Mouse (Mus musculus): ENCODE measurements around the gene Mastl. TPM values are rescaled to one million over a fixed set of nuclear protein-coding genes. Genes with fewer than 3 reads are reported as not detected.

Gene Mastl
- total and polyA plus RNA-seq, 3 experiments = 8.0 to 8.2 TPM; not detected in 1

GRCm38 (mm10) chr2:23071406-23071805, 84.4 kb downstream of the Mastl start:
- DNase-seq (ENCODE audit: low read depth, low spot score) = no peak
- no peak for TF ChIP-seq CTCF (IDR thresholded peaks at IDR 0.05 in 2 of 3, conservative IDR thresholded peaks at IDR 0.05 in 1 of 3; ENCODE audit: control insufficient read depth in 1 of 3, insufficient read depth in 1 of 3, low read depth in 2 of 3, low read length in 3 of 3, poor library complexity in 1 of 3, severe bottlenecking in 1 of 3)
- no peak for TF ChIP-seq MAZ (IDR thresholded peaks at IDR 0.05; ENCODE audit: low read depth, low read length)
- TF ChIP-seq POLR2AphosphoS2 (IDR thresholded peaks at IDR 0.05; ENCODE audit: low read length) = no peak
- TF ChIP-seq ZMIZ1 (IDR thresholded peaks at IDR 0.05; ENCODE audit: low read depth, low read length) = no peak
- no peak for TF ChIP-seq SMC3 (IDR thresholded peaks at IDR 0.05; ENCODE audit: low read depth, low read length)
- TF ChIP-seq ZC3H11A (IDR thresholded peaks at IDR 0.05; ENCODE audit: low read depth, low read length) = no peak
- no peak for TF ChIP-seq ELF1 (IDR thresholded peaks at IDR 0.05; ENCODE audit: low read depth, low read length)
- no peak for TF ChIP-seq RCOR1 (IDR thresholded peaks at IDR 0.05; ENCODE audit: low read depth, low read length)
- no peak for TF ChIP-seq HCFC1 (IDR thresholded peaks at IDR 0.05; ENCODE audit: low read depth, low read length)
- TF ChIP-seq MXI1 (IDR thresholded peaks at IDR 0.05; ENCODE audit: low read depth, low read length) = no peak
- TF ChIP-seq NELFE (IDR thresholded peaks at IDR 0.05; ENCODE audit: low read depth, low read length) = no peak
- no peak for TF ChIP-seq ZNF384 (IDR thresholded peaks at IDR 0.05; ENCODE audit: low read depth, low read length)
- TF ChIP-seq USF1 (IDR thresholded peaks at IDR 0.05; ENCODE audit: low read depth, low read length) = no peak
- Histone ChIP-seq H3K36me3 (ENCODE audit: control insufficient read depth in 1 of 2, insufficient read depth in 2 of 2, low read length in 2 of 2) (peaks cover 0 to 2% of the 10 kb centered on the region in 2 experiments), H3K79me2 (ENCODE audit: control insufficient read depth, insufficient read depth, low read length, poor library complexity) (no peaks in the 10 kb centered on the region; the same call in none of the 2 replicates), H3K9ac (ENCODE audit: control insufficient read depth, low read depth, low read length, poor library complexity, severe bottlenecking) (no peak overlapping the region), H3K27me3 (ENCODE audit: control insufficient read depth in 1 of 2, insufficient read depth in 2 of 2, low read length in 2 of 2) (no peaks in the 10 kb centered on the region), H3K9me3 (replicated peaks; ENCODE audit: insufficient read depth, low read length) (no peaks in the 10 kb centered on the region), H3K27ac (ENCODE audit: control insufficient read depth, low read depth, low read length) (no peak overlapping the region), H3K4me3 (ENCODE audit: control insufficient read depth in 1 of 2, insufficient read depth in 1 of 2, low read depth in 2 of 2, low read length in 2 of 2) (no peak overlapping the region), H3K4me1 (ENCODE audit: control insufficient read depth in 1 of 2, insufficient read depth in 2 of 2, low read length in 2 of 2) (peaks cover 2 to 4% of the 10 kb centered on the region in 2 experiments; a peak in 1 of 4 replicates)

DNA sequence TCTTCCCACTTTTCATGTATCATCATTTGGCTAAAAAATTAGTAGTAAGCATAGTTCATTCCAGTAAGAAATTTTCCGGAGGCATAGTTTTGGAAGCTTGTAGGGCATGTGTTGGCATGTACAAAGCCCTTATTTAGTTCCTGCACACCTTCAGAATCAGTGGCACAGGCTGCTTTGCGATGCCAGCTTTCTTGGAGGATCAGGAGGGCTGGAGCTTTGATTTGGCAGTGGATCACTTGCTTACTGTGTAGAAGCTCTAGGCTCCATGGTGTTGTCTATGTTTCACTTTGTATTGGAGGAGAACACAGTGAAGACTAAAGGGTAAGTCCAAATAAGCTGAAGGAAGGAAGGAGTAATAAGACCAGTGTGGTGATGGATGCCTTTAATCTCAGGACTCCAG, 85.3 kb downstream of the Mastl start:
- TF ChIP-seq UBTF (IDR thresholded peaks at IDR 0.05; ENCODE audit: borderline replicate concordance, insufficient read depth, low read depth, low read length) (no peak), MAFK (IDR thresholded peaks at IDR 0.05; ENCODE audit: borderline replicate concordance, low read depth, low read length) (no peak), MYB (IDR thresholded peaks at IDR 0.05; ENCODE audit: low read depth, low read length) (no peak), ETS1 (IDR thresholded peaks at IDR 0.05; ENCODE audit: low read depth, low read length) (no peak), POLR2AphosphoS2 (IDR thresholded peaks at IDR 0.05; ENCODE audit: low read length) (no peak), MAZ (IDR thresholded peaks at IDR 0.05; ENCODE audit: low read depth, low read length) (no peak), USF2 (IDR thresholded peaks at IDR 0.05; ENCODE audit: borderline replicate concordance in 1 of 2, insufficient read depth in 1 of 2, low read depth in 1 of 2, low read length in 2 of 2) (no peak), CHD2 (IDR thresholded peaks at IDR 0.05; ENCODE audit: low read length) (no peak), ZNF384 (IDR thresholded peaks at IDR 0.05; ENCODE audit: low read depth, low read length) (no peak), POLR2AphosphoS5 (IDR thresholded peaks at IDR 0.05; ENCODE audit: borderline replicate concordance, low read depth, low read length) (no peak), MXI1 (IDR thresholded peaks at IDR 0.05; ENCODE audit: low read depth, low read length) (no peak), E2F4 (IDR thresholded peaks at IDR 0.05; ENCODE audit: borderline replicate concordance, low read depth, low read length) (no peak), NRF1 (IDR thresholded peaks at IDR 0.05; ENCODE audit: insufficient read depth, low read depth, low read length, poor library complexity, severe bottlenecking) (no peak), CTCF (IDR thresholded peaks at IDR 0.05 in 2 of 3, conservative IDR thresholded peaks at IDR 0.05 in 1 of 3; ENCODE audit: control insufficient read depth in 1 of 3, insufficient read depth in 1 of 3, low read depth in 2 of 3, low read length in 3 of 3, poor library complexity in 1 of 3, severe bottlenecking in 1 of 3) (no peak), ZC3H11A (IDR thresholded peaks at IDR 0.05; ENCODE audit: low read depth, low read length) (no peak)
- no peak for DNase-seq (ENCODE audit: low read depth, low spot score)
- Histone ChIP-seq H3K9ac (ENCODE audit: control insufficient read depth, low read depth, low read length, poor library complexity, severe bottlenecking) (no peak overlapping the region), H3K4me1 (ENCODE audit: control insufficient read depth in 1 of 2, insufficient read depth in 2 of 2, low read length in 2 of 2) (peaks cover 2 to 4% of the 10 kb centered on the region in 2 experiments; a peak in 1 of 4 replicates), H3K4me3 (ENCODE audit: control insufficient read depth in 1 of 2, insufficient read depth in 1 of 2, low read depth in 2 of 2, low read length in 2 of 2) (no peak overlapping the region), H3K27me3 (ENCODE audit: control insufficient read depth in 1 of 2, insufficient read depth in 2 of 2, low read length in 2 of 2) (no peaks in the 10 kb centered on the region), H3K9me3 (replicated peaks; ENCODE audit: insufficient read depth, low read length) (no peaks in the 10 kb centered on the region), H3K79me2 (ENCODE audit: control insufficient read depth, insufficient read depth, low read length, poor library complexity) (no peaks in the 10 kb centered on the region; the same call in none of the 2 replicates), H3K36me3 (ENCODE audit: control insufficient read depth in 1 of 2, insufficient read depth in 2 of 2, low read length in 2 of 2) (peaks cover 0 to 2% of the 10 kb centered on the region in 2 experiments; a peak in 2 of 4 replicates), H3K27ac (ENCODE audit: control insufficient read depth, low read depth, low read length) (no peak overlapping the region)

All from MEL (cell line).